Comparison of ENCODE assay signal across 17 mouse cellular contexts in the genomic region with DNA sequence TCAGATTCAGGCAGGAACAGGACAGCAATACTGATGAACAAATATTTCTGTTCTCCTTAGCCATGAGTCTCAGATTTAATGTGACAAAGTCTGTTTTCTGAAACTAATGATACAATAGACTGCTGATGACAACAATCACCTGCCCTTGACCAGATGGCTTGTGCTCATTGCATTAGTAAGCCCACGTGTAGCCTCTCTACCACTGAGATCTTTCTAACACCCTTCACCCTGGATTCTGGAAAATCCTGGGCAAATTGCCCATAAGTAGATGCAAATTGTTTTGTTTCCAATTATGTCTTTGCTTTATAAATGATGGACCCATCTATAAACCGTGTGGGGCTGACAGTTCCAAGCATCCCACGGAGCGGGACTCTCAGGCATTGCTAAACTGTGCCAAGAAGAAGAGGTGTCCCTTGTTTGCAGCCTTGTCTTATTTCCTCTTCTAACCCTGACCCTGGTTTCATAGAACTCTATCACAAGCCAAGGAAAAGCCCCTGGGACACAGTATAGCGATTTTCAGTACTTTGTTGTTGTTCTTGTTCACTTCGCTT.
DNase-seq lines count a peak whose midpoint lies in the region; ATAC-seq and TF ChIP-seq lines count a peak whose summit lies in the region.
"Had no signal": no experiment of that assay in that cellular context is flagged by ENCODE, and none has a peak within 500 bp of the region (broad histone marks: within the 10 kb centered on the region; RNA-seq: fewer than 3 reads in every experiment).

No protein-coding gene starts in this region.

- no peak overlapping the region for H3K4me2 ChIP-seq in forebrain, embryonic 16.5 days (ENCODE audit: low read length)
- no peak overlapping the region for H3K4me2 ChIP-seq in forebrain, postnatal 0 days (ENCODE audit: low read depth)
- H3K4me2 ChIP-seq in lung, postnatal 0 days (replicated peaks; ENCODE audit: low read depth, low read length), result no peak overlapping the region
- H3K4me2 ChIP-seq: embryonic facial prominence, embryonic 13.5 days; heart, embryonic 12.5 days; hindbrain, embryonic 15.5 days had no signal

- no peak for TF ChIP-seq EP300 in lung, postnatal 0 days (IDR thresholded peaks at IDR 0.05)

- intact Hi-C loops in left cerebral cortex, postnatal 4 days (cut with DNase I), result no loop called here
- intact Hi-C loops in left cerebral cortex, postnatal 14 days (cut with DNase I), result no loop called here

- H3K27me3 ChIP-seq in forebrain, embryonic 16.5 days (replicated peaks; ENCODE audit: control insufficient read depth, insufficient read depth, low read length), result no peaks in the 10 kb centered on the region
- no peaks in the 10 kb centered on the region for H3K27me3 ChIP-seq in forebrain, postnatal 0 days (ENCODE audit: insufficient read depth, low read length)
- H3K27me3 ChIP-seq in lung, postnatal 0 days (replicated peaks; ENCODE audit: insufficient read depth, low read length), result no peaks in the 10 kb centered on the region
- H3K27me3 ChIP-seq: embryonic facial prominence, embryonic 13.5 days; heart, embryonic 12.5 days; hindbrain, embryonic 15.5 days had no signal

- DNase-seq in forebrain, postnatal 0 days, result no peak
- DNase-seq in left cerebral cortex, postnatal 4 days, result peak; percentile 6
- no peak for DNase-seq in left cerebral cortex, postnatal 14 days (ENCODE audit: low spot score in 2 of 2)
- DNase-seq in lung, postnatal 0 days (ENCODE audit: low spot score), result peak; percentile 4
- DNase-seq in lung, postnatal 4 days, result no peak
- no peak for DNase-seq in embryo, embryonic 9.5 days (ENCODE audit: extremely low spot score)
- DNase-seq: adrenal gland, adult 2 months; adrenal gland, postnatal 25 days; cerebellum, adult 8-10 months; cerebellum, postnatal 25 days; gastrocnemius, adult 2 months; gastrocnemius, postnatal 25 days; kidney, adult 11 months had no signal

- no peaks in the 10 kb centered on the region for H3K36me3 ChIP-seq in forebrain, embryonic 16.5 days (ENCODE audit: control insufficient read depth, insufficient read depth)
- no peaks in the 10 kb centered on the region for H3K36me3 ChIP-seq in forebrain, postnatal 0 days (ENCODE audit: insufficient read depth)
- no peaks in the 10 kb centered on the region for H3K36me3 ChIP-seq in lung, postnatal 0 days (ENCODE audit: insufficient read depth, low read length)
- H3K36me3 ChIP-seq: embryonic facial prominence, embryonic 13.5 days; heart, embryonic 12.5 days; hindbrain, embryonic 15.5 days had no signal

- H3K4me3 ChIP-seq in forebrain, embryonic 16.5 days (replicated peaks; ENCODE audit: low read length), result no peak overlapping the region
- H3K4me3 ChIP-seq in forebrain, postnatal 0 days (ENCODE audit: low read depth, low read length), result no peak overlapping the region
- H3K4me3 ChIP-seq in lung, postnatal 0 days (ENCODE audit: low read depth, low read length), result no peak overlapping the region
- H3K4me3 ChIP-seq: embryonic facial prominence, embryonic 13.5 days; gastrocnemius, adult 2 months; heart, embryonic 12.5 days; hindbrain, embryonic 15.5 days had no signal

- no peak for TF ChIP-seq CTCF in forebrain, postnatal 0 days (IDR thresholded peaks at IDR 0.05; ENCODE audit: low read depth)
- TF ChIP-seq CTCF in lung, postnatal 0 days (IDR thresholded peaks at IDR 0.05), result no peak

- peak; percentile 61 for ATAC-seq in forebrain, embryonic 16.5 days
- no peak for ATAC-seq in forebrain, postnatal 0 days
- ATAC-seq in lung, postnatal 0 days, result no peak

- no peaks in the 10 kb centered on the region for H3K4me1 ChIP-seq in forebrain, embryonic 16.5 days (replicated peaks; ENCODE audit: control insufficient read depth, insufficient read depth, low read length)
- H3K4me1 ChIP-seq in forebrain, postnatal 0 days (ENCODE audit: insufficient read depth), result no peaks in the 10 kb centered on the region
- H3K4me1 ChIP-seq in lung, postnatal 0 days (ENCODE audit: insufficient read depth, low read depth, low read length), result no peaks in the 10 kb centered on the region
- H3K4me1 ChIP-seq: embryonic facial prominence, embryonic 13.5 days; heart, embryonic 12.5 days; hindbrain, embryonic 15.5 days had no signal

- WGBS in forebrain, embryonic 16.5 days, result 69% methylated on average over 6 of the region's 6 CpGs
- 69% methylated on average over 6 of the region's 6 CpGs for WGBS in forebrain, postnatal 0 days
- WGBS in lung, postnatal 0 days, result 60% methylated on average over 6 of the region's 6 CpGs

- no peak overlapping the region for H3K9ac ChIP-seq in forebrain, embryonic 16.5 days (replicated peaks; ENCODE audit: low read depth, low read length)
- no peak overlapping the region for H3K9ac ChIP-seq in forebrain, postnatal 0 days
- no peak overlapping the region for H3K9ac ChIP-seq in lung, postnatal 0 days (replicated peaks; ENCODE audit: low read depth)
- H3K9ac ChIP-seq: embryonic facial prominence, embryonic 13.5 days; heart, embryonic 12.5 days; hindbrain, embryonic 15.5 days had no signal

- no peak overlapping the region for H3K27ac ChIP-seq in forebrain, embryonic 16.5 days (ENCODE audit: low read length)
- H3K27ac ChIP-seq in forebrain, postnatal 0 days (ENCODE audit: low read depth, low read length), result no peak overlapping the region
- no peak overlapping the region for H3K27ac ChIP-seq in lung, postnatal 0 days (ENCODE audit: low read length)
- H3K27ac ChIP-seq: embryonic facial prominence, embryonic 13.5 days; gastrocnemius, adult 2 months; hindbrain, embryonic 15.5 days had no signal

- no peaks in the 10 kb centered on the region for H3K9me3 ChIP-seq in forebrain, embryonic 16.5 days (ENCODE audit: control insufficient read depth, low read length)
- H3K9me3 ChIP-seq in forebrain, postnatal 0 days (ENCODE audit: low read length), result no peaks in the 10 kb centered on the region
- H3K9me3 ChIP-seq in lung, postnatal 0 days (ENCODE audit: low read length), result no peaks in the 10 kb centered on the region
- H3K9me3 ChIP-seq: embryonic facial prominence, embryonic 13.5 days; heart, embryonic 12.5 days had no signal

Comparison
In these comparisons a context has a peak if more than half of its experiments do, and no peak if none do; other contexts are left out.
1. DNase-seq: peak in left cerebral cortex, postnatal 4 days (single experiment) and lung, postnatal 0 days (single experiment); none in forebrain, postnatal 0 days (single experiment), left cerebral cortex, postnatal 14 days (0 of 2), lung, postnatal 4 days (0 of 2) and embryo, embryonic 9.5 days (single experiment).